Mouse (Mus musculus) limb, embryonic 14.5 days (tissue): ENCODE measurements at regions not wholly inside any gene's neighbourhood (a gene's known extent, or its start where the extent isn't known, plus 50 kb on each side); places are given as distances from the start of the nearest gene placed in this dataset. TPM values are rescaled to one million over a fixed set of nuclear protein-coding genes. Genes with fewer than 3 reads are reported as not detected.
A peak's percentile ranks its signal among the peaks of the same experiment; 100 is the strongest.

Source experiments
- ATAC-seq: fragments of 200-750 bp; cut with Nextera tagmentation; 2 replicates; pipeline ENCODE4 v1.8.0; 2017; ENCODE audit warnings: low read depth, moderate number of reproducible peaks, moderate TSS enrichment; ENCODE audit not compliant: low FRiP score
- DNase-seq: peaks from one replicate; pipeline ENCODE4 v3.0.0-alpha.2; 2015; ENCODE audit warnings: low spot score
- H3K27ac ChIP-seq: fragments of 300-500 bp; sonication (generic); replicated peaks from 2 replicates; pipeline ENCODE4 v1.5.1; 2014; ENCODE audit warnings: low read depth, mild to moderate bottlenecking, low read length, moderate library complexity, mixed read lengths
- H3K27me3 ChIP-seq: fragments of 300-500 bp; sonication (generic); 2 replicates; pipeline ENCODE4 v1.6.1; 2014; ENCODE audit warnings: low read length, mixed read lengths; ENCODE audit not compliant: control insufficient read depth, insufficient read depth
- H3K36me3 ChIP-seq: fragments of 300-500 bp; sonication (generic); 2 replicates; pipeline ENCODE4 v1.6.1; 2014; ENCODE audit warnings: mild to moderate bottlenecking, low read length, moderate library complexity, mixed read lengths; ENCODE audit not compliant: control insufficient read depth, insufficient read depth
- H3K4me1 ChIP-seq: fragments of 300-500 bp; sonication (generic); 2 replicates; pipeline ENCODE4 v1.6.1; 2014; ENCODE audit warnings: antibody characterized with exemption, low read length, mixed read lengths; ENCODE audit not compliant: control insufficient read depth, insufficient read depth
- H3K4me2 ChIP-seq: fragments of 300-500 bp; sonication (generic); replicated peaks from 2 replicates; pipeline ENCODE4 v1.6.1; 2014; ENCODE audit warnings: low read depth, mild to moderate bottlenecking, low read length, moderate library complexity; ENCODE audit not compliant: severe bottlenecking
- H3K4me3 ChIP-seq: fragments of 300-500 bp; sonication (generic); replicated peaks from 2 replicates; pipeline ENCODE4 v1.5.1; 2014; ENCODE audit warnings: low read length
- H3K9ac ChIP-seq: fragments of 300-500 bp; sonication (generic); 2 replicates; pipeline ENCODE4 v1.6.1; 2014; ENCODE audit warnings: mild to moderate bottlenecking, low read depth, low read length, moderate library complexity; ENCODE audit not compliant: severe bottlenecking
- H3K9me3 ChIP-seq: fragments of 300-500 bp; sonication (generic); 2 replicates; pipeline ENCODE4 v1.6.1; 2016; ENCODE audit warnings: low read length; ENCODE audit not compliant: control insufficient read depth
- POLR2A ChIP-seq: fragments of 200-500 bp; IDR thresholded peaks from 2 replicates; pipeline ENCODE4 v1.8.0; 2012; ENCODE audit warnings: inconsistent platforms, mild to moderate bottlenecking, moderate library complexity, borderline replicate concordance; ENCODE audit not compliant: insufficient read depth, insufficient read length; ENCODE audit errors: extremely low read depth
- WGBS: fragments of 180-500 bp; shearing (Covaris S2); extraction: QIAGEN DNeasy Blood & Tissue Kit; methylation state at CpG from one replicate; pipeline ENCODE4 v1.1.7; 2014; 5-methylcytosine and 5-hydroxymethylcytosine counted together
- microRNA counts: library from miRNA; unstranded; fragments of <30 nt; microRNA quantifications from one replicate; lab custom pipeline; 2016
- microRNA-seq: library from miRNA; unstranded; fragments of <30 nt; microRNA quantifications from one replicate; pipeline ENCODE4, GENCODE M21; 2016

GRCm38 (mm10) chr10:60889792-60890191, 58.4 kb upstream of the Unc5b start:
- H3K27ac ChIP-seq: no peak overlapping the region
- H3K36me3 ChIP-seq: no peaks in the 10 kb centered on the region
- no peak overlapping the region for H3K4me2 ChIP-seq
- no peak overlapping the region for H3K4me3 ChIP-seq
- ATAC-seq: no peak
- DNase-seq: no peak
- H3K27me3 ChIP-seq: no peaks in the 10 kb centered on the region
- H3K4me1 ChIP-seq: peaks cover 5% of the 10 kb centered on the region; the same call in 1 of the 2 replicates
- no peak for TF ChIP-seq POLR2A
- no peak overlapping the region for H3K9ac ChIP-seq
- H3K9me3 ChIP-seq: no peaks in the 10 kb centered on the region
- WGBS: 83% methylated on average over 13 of the region's 13 CpGs

- no peak for ATAC-seq
- WGBS: 63% methylated on average over 7 of the region's 7 CpGs
- H3K4me3 ChIP-seq: no peak overlapping the region
Measured at GRCm38 (mm10) chr10:60888541-60888940, 57.2 kb upstream of the Unc5b start.

GRCm38 (mm10) chr10:60885348-60886275, 54.2 kb upstream of the Unc5b start:
- no peak for DNase-seq
- no peaks in the 10 kb centered on the region for H3K36me3 ChIP-seq
- TF ChIP-seq POLR2A: no peak
- H3K27ac ChIP-seq: no peak overlapping the region
- no peaks in the 10 kb centered on the region for H3K27me3 ChIP-seq
- H3K4me2 ChIP-seq: peak overlapping the region; percentile 36
- ATAC-seq: no peak
- H3K4me1 ChIP-seq: peaks cover 5% of the 10 kb centered on the region; the same call in 1 of the 2 replicates
- no peaks in the 10 kb centered on the region for H3K9me3 ChIP-seq
- no peak overlapping the region for H3K4me3 ChIP-seq
- 33% methylated on average over 23 of the region's 25 CpGs for WGBS
- no peak overlapping the region for H3K9ac ChIP-seq

More at GRCm38 (mm10) chr10:60888541-60888940, 57.2 kb upstream of the Unc5b start:
- Histone ChIP-seq H3K27ac (no peak overlapping the region), H3K9ac (no peak overlapping the region), H3K4me1 (peaks cover 5% of the 10 kb centered on the region; the same call in 1 of the 2 replicates), H3K4me2 (no peak overlapping the region), H3K9me3 (no peaks in the 10 kb centered on the region), H3K27me3 (no peaks in the 10 kb centered on the region), H3K36me3 (no peaks in the 10 kb centered on the region)
- no peak for DNase-seq
- TF ChIP-seq POLR2A: no peak

- Histone ChIP-seq H3K4me3 (no peak overlapping the region), H3K27me3 (no peaks in the 10 kb centered on the region), H3K9me3 (no peaks in the 10 kb centered on the region), H3K27ac (no peak overlapping the region), H3K9ac (no peak overlapping the region), H3K4me2 (no peak overlapping the region), H3K36me3 (no peaks in the 10 kb centered on the region), H3K4me1 (peaks cover 5% of the 10 kb centered on the region; the same call in 1 of the 2 replicates)
- no peak for TF ChIP-seq POLR2A
- WGBS: 88% methylated on average over 5 of the region's 5 CpGs
- ATAC-seq (no peak), DNase-seq (no peak)
Measured at GRCm38 (mm10) chr10:60884806-60885205, 53.4 kb upstream of the Unc5b start.

MicroRNA genes in the stretch of these regions (microRNA counts, 519-probe panel; counts per million panel counts)
- not detected for microRNA mmu-miR-466j (lab: Ali Mortazavi, UCI)

Small RNA genes in the stretch of these regions (microRNA-seq; reads per million reads assigned to microRNA genes)
- gene Mir466j (not detected), gene Mir6408 (not detected)
